Mouse (Mus musculus) bone marrow macrophage, adult 2 months (primary cell): Measurements from ENCODE around the gene Farp1.

Experiments
- CTCF ChIP-seq: IDR thresholded peaks from 2 replicates; pipeline ENCODE4 v1.5.1; 2012; ENCODE audit warnings: low read depth, mild to moderate bottlenecking, low read length, moderate library complexity
- POLR2A ChIP-seq: IDR thresholded peaks from 2 replicates; pipeline ENCODE4 v1.6.1; 2012; ENCODE audit warnings: mild to moderate bottlenecking, low read depth, low read length, borderline replicate concordance

DNA sequence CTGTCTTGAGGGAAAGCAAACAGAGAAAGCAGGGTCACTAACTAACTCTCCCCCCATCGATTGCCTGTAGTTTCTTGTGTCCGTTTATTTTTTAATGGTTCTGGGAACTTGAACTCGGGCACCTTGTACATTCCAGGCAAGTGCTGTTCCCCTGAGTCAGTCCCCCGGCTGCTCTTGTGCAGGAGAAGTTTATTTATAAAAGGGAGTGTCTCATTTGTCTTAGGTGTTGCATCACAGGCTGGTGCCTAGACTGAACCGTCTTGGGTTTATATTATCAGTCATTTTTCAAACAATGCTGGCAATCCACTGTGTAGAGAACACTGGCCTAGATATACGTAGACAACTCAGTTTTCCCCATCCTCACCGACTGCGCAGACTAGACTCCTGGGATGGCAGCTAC lies 204.4 kb downstream of the Farp1 start:
- TF ChIP-seq CTCF (no peak), POLR2A (no peak)
